Mouse (Mus musculus) Patski (cell line): ENCODE measurements around the gene Abcc9. TPM values are rescaled to one million over a fixed set of nuclear protein-coding genes. Genes with fewer than 3 reads are reported as not detected.

Experiments
- ATAC-seq: fragments of 100-300 bp; one replicate; pipeline ENCODE4 v1.8.0; 2021
- CTCF ChIA-PET: fragments of 350-600 bp; sonication (Branson Sonifier 250); formaldehyde crosslinking; loops from one replicate; lab custom pipeline; 2022; ENCODE audit warnings: inconsistent platforms; lab: Charles Lee
- POLR2A ChIA-PET: fragments of 350-600 bp; sonication (Branson Sonifier 250); formaldehyde crosslinking; loops from one replicate; lab custom pipeline; 2022; ENCODE audit warnings: antibody characterized with exemption, inconsistent platforms; lab: Charles Lee
- DNase-seq: peaks from one replicate; pipeline ENCODE4 v3.0.0-alpha.2; 2011; ENCODE audit warnings: low read depth, low spot score
- H3K27me3 ChIP-seq: fragments of 371-371 bp; one replicate; pipeline ENCODE4 v1.5.1; 2021
- CTCF ChIP-seq: fragments of 100-300 bp; IDR thresholded peaks from one replicate; pipeline ENCODE4 v1.5.1; 2021
- in situ Hi-C: fragments of 300-500 bp; cut with MboI; formaldehyde crosslinking; loops from 3 replicates; pipeline ENCODE4 v1.11.1; 2018; ENCODE audit warnings: low pct_unique_long_range_greater_than_20kb, mixed read lengths
- polyA plus RNA-seq: library from polyadenylated mRNA; unstranded; gene quantifications from one replicate; pipeline ENCODE4 v1.2.3, GENCODE M21; 2021

The Abcc9 gene
- polyA plus RNA-seq = not detected

- CTCF ChIA-PET = no interaction called here
- H3K27me3 ChIP-seq = peaks cover 24% of the 10 kb centered on the region
- POLR2A ChIA-PET = no interaction called here
- in situ Hi-C loops = no loop called here
- no peak for DNase-seq
- ATAC-seq = no peak
- no peak for TF ChIP-seq CTCF
Measured at GRCm38 (mm10) chr6:142701652-142702637, at the start of gene Abcc9. Abcc9 (minus strand) TSS chr6:142702315.

GRCm38 (mm10) chr6:142751365-142751764, 49.2 kb upstream of the Abcc9 start:
- peaks cover 12% of the 10 kb centered on the region for H3K27me3 ChIP-seq
- no peak for DNase-seq
- ATAC-seq = no peak
- ChIA-PET POLR2A (no interaction called here), CTCF (no interaction called here)
- no peak for TF ChIP-seq CTCF
- in situ Hi-C loops = no loop called here

DNA sequence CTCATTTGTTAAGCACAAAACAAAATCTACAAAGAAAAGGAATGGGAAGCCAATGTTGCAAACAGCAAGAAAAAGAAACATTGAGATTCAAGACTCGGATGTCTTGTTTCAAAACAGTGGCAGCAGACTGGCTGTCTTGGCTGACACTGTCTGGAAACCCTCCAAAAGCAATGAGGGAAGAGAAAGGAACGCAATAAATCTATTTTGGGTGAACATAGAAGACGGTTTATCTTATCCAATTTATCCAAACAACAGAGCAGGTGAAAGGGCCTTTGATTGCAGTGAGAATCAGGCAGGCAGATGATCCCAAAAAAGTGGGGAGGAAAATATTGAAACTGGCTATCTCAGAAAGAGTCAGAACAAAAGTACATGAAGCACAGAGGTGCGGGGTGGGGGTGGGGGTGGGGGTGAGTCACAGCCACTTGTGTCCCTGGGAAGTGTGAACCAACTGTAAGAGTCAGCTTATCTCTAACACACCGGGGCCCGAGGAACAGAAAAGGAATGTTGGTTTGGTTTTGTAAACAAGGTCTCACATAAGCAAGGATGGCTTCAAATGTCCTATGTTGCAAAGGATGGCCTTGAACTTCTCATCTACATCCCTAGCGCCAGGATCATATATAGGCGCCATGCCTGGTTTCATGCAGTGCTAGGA, 46.1 kb upstream of the Abcc9 start:
- ChIA-PET POLR2A (no interaction called here), CTCF (no interaction called here)
- no peak for TF ChIP-seq CTCF
- peaks cover 8% of the 10 kb centered on the region for H3K27me3 ChIP-seq
- in situ Hi-C loops = loop anchor here (25.0 kb wide), 1 partner anchor 711 kb away; no protein-coding TSS in a partner anchor
- no peak for DNase-seq
- no peak for ATAC-seq

- POLR2A ChIA-PET = no interaction called here
- DNase-seq (no peak), ATAC-seq (no peak)
- no peak for TF ChIP-seq CTCF
- in situ Hi-C loops = loop anchor here (25.0 kb wide), 1 partner anchor 710 kb away; no protein-coding TSS in a partner anchor
- CTCF ChIA-PET = no interaction called here
- H3K27me3 ChIP-seq = peaks cover 7% of the 10 kb centered on the region
Measured at GRCm38 (mm10) chr6:142747165-142747564, 45.0 kb upstream of the Abcc9 start.

- peaks cover 7% of the 10 kb centered on the region for H3K27me3 ChIP-seq
- CTCF ChIA-PET = no interaction called here
- ATAC-seq (no peak), DNase-seq (no peak)
- TF ChIP-seq CTCF = no peak
- in situ Hi-C loops = loop anchor here (25.0 kb wide), 1 partner anchor 709 kb away; no protein-coding TSS in a partner anchor
- POLR2A ChIA-PET = no interaction called here
Measured at GRCm38 (mm10) chr6:142746765-142747164, 44.6 kb upstream of the Abcc9 start.

DNA sequence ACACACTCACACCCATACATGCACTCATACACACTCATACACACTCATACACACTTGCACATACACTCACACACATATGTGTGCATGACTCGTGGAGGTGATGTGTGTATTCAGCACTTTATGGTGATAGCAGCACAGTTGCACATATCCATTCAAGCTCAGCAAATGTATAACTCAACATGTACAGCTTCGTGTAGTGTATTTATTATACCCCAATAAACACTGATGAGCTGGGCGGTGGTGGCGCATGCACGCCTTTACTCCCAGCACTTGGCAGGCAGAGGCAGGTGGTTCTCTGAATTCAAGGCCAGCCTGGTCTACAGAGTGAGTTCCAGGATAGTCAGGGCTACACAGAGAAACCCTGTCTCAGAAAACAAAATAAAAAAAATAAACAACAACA, 43.4 kb upstream of the Abcc9 start:
- POLR2A ChIA-PET = no interaction called here
- no peak for TF ChIP-seq CTCF
- in situ Hi-C loops = loop anchor here (25.0 kb wide), 1 partner anchor 708 kb away; no protein-coding TSS in a partner anchor
- peaks cover 12% of the 10 kb centered on the region for H3K27me3 ChIP-seq
- CTCF ChIA-PET = no interaction called here
- ATAC-seq (no peak), DNase-seq (no peak)

DNA sequence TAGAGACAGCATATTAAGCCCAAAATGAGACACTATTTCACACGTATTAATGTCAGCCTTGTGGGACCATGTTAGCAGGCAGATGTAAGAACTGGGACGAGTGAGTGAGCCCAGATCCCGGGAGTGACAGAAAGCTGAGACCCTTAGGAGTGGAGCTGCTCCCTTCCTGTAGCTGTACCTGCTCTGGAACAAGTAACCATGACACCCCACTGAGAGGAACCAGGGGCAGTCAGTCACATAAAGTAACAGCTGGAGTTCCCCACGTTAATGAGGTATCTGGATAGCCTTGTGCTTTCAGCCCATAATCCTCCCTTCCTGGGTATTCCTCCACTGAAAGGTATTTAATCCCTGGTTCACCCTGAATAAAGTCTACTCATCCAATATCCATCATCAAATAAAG, 41.1 kb upstream of the Abcc9 start:
- peaks cover 12% of the 10 kb centered on the region for H3K27me3 ChIP-seq
- no peak for TF ChIP-seq CTCF
- in situ Hi-C loops = loop anchor here (25.0 kb wide), 1 partner anchor 706 kb away; no protein-coding TSS in a partner anchor
- DNase-seq (no peak), ATAC-seq (no peak)
- ChIA-PET POLR2A (no interaction called here), CTCF (no interaction called here)

DNA sequence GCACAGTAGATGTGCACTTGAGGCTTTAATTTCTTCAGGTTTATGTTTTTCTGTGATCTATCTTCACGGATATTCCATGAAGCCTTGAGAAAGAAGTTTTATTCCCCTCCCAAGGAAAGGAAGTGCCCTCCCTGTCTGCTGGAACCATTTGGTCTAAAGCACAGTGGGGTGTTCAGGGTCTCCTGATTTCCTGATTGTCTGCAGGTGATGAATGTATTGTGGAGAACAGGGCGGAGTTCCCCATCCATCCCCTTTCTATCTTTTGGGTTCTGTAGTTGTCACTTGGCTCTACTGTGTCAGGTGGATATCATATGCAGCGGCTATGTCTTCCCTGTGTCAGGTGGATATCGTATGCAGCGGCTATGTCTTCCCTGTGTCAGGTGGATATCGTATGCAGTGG, 39.6 kb upstream of the Abcc9 start:
- ChIA-PET CTCF (no interaction called here), POLR2A (no interaction called here)
- no peak for TF ChIP-seq CTCF
- in situ Hi-C loops = loop anchor here (25.0 kb wide), 1 partner anchor 704 kb away; no protein-coding TSS in a partner anchor
- peaks cover 12% of the 10 kb centered on the region for H3K27me3 ChIP-seq
- DNase-seq (no peak), ATAC-seq (no peak)

GRCm38 (mm10) chr6:142738637-142739036, 36.5 kb upstream of the Abcc9 start:
- ChIA-PET CTCF (no interaction called here), POLR2A (no interaction called here)
- TF ChIP-seq CTCF = no peak
- no peak for ATAC-seq
- DNase-seq = no peak
- in situ Hi-C loops = loop anchor here (5.0 to 25.0 kb wide), 2 partner anchors 211 to 701 kb away; no protein-coding TSS in a partner anchor
- peaks cover 5% of the 10 kb centered on the region for H3K27me3 ChIP-seq

- CTCF ChIA-PET = no interaction called here
- DNase-seq (no peak), ATAC-seq (no peak)
- peaks cover 5% of the 10 kb centered on the region for H3K27me3 ChIP-seq
- in situ Hi-C loops = loop anchor here (5.0 to 25.0 kb wide), 2 partner anchors 211 to 701 kb away; no protein-coding TSS in a partner anchor
- POLR2A ChIA-PET = no interaction called here
- TF ChIP-seq CTCF = no peak
Measured at GRCm38 (mm10) chr6:142738225-142738624, 36.1 kb upstream of the Abcc9 start.
